Mouse (Mus musculus) neural tube, embryonic 11.5 days (tissue): ENCODE results near the gene Flot1. TPM values are rescaled to one million over a fixed set of nuclear protein-coding genes. Genes with fewer than 3 reads are reported as not detected.

Source experiments
- ATAC-seq: fragments of 200-750 bp; cut with Nextera tagmentation; 2 replicates; pipeline ENCODE4 v1.8.0; 2017; ENCODE audit warnings: moderate number of reproducible peaks, mild to moderate bottlenecking, moderate TSS enrichment, moderate library complexity; ENCODE audit not compliant: insufficient read depth, low FRiP score, low TSS enrichment
- DNase-seq: peaks from one replicate; pipeline ENCODE4 v3.0.0-alpha.2; 2015; ENCODE audit warnings: low spot score
- H3K27ac ChIP-seq: fragments of 300-500 bp; sonication (generic); 2 replicates; pipeline ENCODE4 v1.5.1; 2014; ENCODE audit warnings: low read depth, mild to moderate bottlenecking, low read length
- H3K27me3 ChIP-seq: fragments of 300-500 bp; sonication (generic); 2 replicates; pipeline ENCODE4 v1.6.1; 2014; ENCODE audit warnings: mild to moderate bottlenecking, low read length, mixed read lengths; ENCODE audit not compliant: control insufficient read depth, insufficient read depth
- H3K36me3 ChIP-seq: fragments of 300-500 bp; sonication (generic); 2 replicates; pipeline ENCODE4 v1.6.1; 2014; ENCODE audit warnings: mild to moderate bottlenecking, low read length, moderate library complexity, mixed read lengths; ENCODE audit not compliant: control insufficient read depth, insufficient read depth
- H3K4me1 ChIP-seq: fragments of 300-500 bp; sonication (generic); 2 replicates; pipeline ENCODE4 v1.6.1; 2014; ENCODE audit warnings: low read length, mixed read lengths; ENCODE audit not compliant: control insufficient read depth, insufficient read depth
- H3K4me2 ChIP-seq: fragments of 300-500 bp; sonication (generic); 2 replicates; pipeline ENCODE4 v1.6.1; 2014; ENCODE audit warnings: low read depth, mild to moderate bottlenecking, moderate library complexity
- H3K4me3 ChIP-seq: fragments of 300-500 bp; sonication (generic); 2 replicates; pipeline ENCODE4 v1.5.1; 2014; ENCODE audit warnings: low read depth, low read length
- H3K9ac ChIP-seq: fragments of 300-500 bp; sonication (generic); 2 replicates; pipeline ENCODE4 v1.6.1; 2014; ENCODE audit warnings: mild to moderate bottlenecking, low read length
- H3K9me3 ChIP-seq: fragments of 300-500 bp; sonication (generic); 2 replicates; pipeline ENCODE4 v1.6.1; 2016; ENCODE audit warnings: low read length; ENCODE audit not compliant: control insufficient read depth
- WGBS: fragments of 180-500 bp; shearing (Covaris S2); extraction: QIAGEN DNeasy Blood & Tissue Kit; methylation state at CpG from one replicate; pipeline ENCODE4 v1.1.7; 2014; 5-methylcytosine and 5-hydroxymethylcytosine counted together
- polyA plus RNA-seq: library from polyadenylated mRNA; unstranded; fragments of >200 nt; fragmentation: Nextera tagmentation; extraction: Ambion mirVana; gene quantifications from 2 replicates; pipeline ENCODE4 v1.2.1, GENCODE M21; 2014

The Flot1 gene
- polyA plus RNA-seq, 1 experiment from 2014 or later, result 52.3 TPM

DNA sequence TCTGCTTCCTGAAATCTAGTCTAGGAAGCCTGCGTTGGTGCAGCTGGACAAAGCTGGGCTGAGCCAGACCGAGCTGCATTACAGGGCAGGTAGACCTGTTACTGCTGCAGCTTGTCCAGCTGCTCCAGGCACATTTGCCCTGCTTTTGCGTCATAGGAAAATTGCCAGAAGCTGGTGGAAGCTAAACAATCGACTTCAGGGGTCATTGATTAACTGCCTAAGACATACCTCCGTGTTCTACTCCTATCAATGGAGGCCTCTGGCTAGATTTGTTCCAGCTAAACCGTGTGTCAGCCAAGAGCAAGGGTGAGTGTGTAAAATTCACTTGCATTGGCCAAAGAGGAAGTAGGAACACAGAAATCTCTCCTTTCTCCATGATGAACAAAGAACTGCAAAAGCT, 8.4 kb upstream of the Flot1 start:
- DNase-seq (no peak), ATAC-seq (no peak)
- H3K9ac ChIP-seq, result no peak overlapping the region
- no peaks in the 10 kb centered on the region for H3K4me1 ChIP-seq
- no peak overlapping the region for H3K27ac ChIP-seq
- no peaks in the 10 kb centered on the region for H3K9me3 ChIP-seq
- no peak overlapping the region for H3K4me3 ChIP-seq
- no peaks in the 10 kb centered on the region for H3K27me3 ChIP-seq
- H3K4me2 ChIP-seq, result no peak overlapping the region
- WGBS, result 53% methylated on average over 6 of the region's 6 CpGs
- H3K36me3 ChIP-seq, result no peaks in the 10 kb centered on the region

DNA sequence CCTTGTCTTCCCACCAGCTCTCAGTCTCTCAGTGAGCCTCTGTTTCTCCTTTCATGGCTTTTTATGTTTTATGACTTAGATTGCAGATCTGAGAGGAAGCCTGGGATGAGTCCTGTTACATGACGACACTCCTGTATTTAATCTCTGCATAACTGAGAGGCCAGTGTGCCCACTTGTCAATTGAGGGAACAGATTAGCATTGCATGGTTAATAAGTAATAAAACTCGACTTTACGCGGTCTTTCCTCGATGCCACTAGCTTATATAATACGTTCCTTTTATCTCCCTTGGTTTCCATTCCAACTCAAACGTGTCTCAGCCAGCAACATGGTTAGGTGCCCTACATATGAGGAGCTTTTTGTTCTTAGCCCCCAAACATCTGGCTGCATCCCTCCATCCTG, 7.2 kb upstream of the Flot1 start:
- Histone ChIP-seq H3K4me2 (no peak overlapping the region), H3K9ac (no peak overlapping the region), H3K4me1 (no peaks in the 10 kb centered on the region), H3K27ac (no peak overlapping the region), H3K36me3 (no peaks in the 10 kb centered on the region), H3K27me3 (peaks cover 6% of the 10 kb centered on the region; the same call in 1 of the 2 replicates), H3K4me3 (no peak overlapping the region), H3K9me3 (no peaks in the 10 kb centered on the region)
- ATAC-seq (no peak), DNase-seq (no peak)
- WGBS, result 60% methylated on average over 7 of the region's 7 CpGs

DNA sequence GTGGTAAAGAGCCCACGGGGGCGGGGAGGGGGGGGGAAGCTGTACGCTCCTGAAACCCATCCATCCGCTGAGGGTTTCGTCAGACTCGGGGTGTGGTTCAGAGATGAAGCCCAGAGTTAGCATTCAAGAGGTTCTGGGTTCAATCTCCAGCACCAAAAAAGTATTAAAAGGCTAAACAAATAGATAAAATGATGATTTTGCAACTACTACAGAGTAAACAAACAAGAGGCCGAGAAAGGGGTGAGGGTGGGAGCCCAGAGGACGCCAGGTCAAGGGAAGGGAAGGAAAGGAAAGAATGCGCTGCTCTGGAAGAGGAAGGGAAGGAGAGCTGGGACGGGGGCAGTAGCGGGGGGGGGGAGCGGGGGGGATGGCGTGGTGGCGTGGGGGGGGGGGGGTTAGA, 6.3 kb upstream of the Flot1 start:
- Histone ChIP-seq H3K4me3 (no peak overlapping the region), H3K4me2 (no peak overlapping the region), H3K9ac (no peak overlapping the region), H3K4me1 (no peaks in the 10 kb centered on the region), H3K36me3 (no peaks in the 10 kb centered on the region), H3K27me3 (peaks cover 6% of the 10 kb centered on the region; the same call in 1 of the 2 replicates), H3K27ac (no peak overlapping the region), H3K9me3 (no peaks in the 10 kb centered on the region)
- DNase-seq (no peak), ATAC-seq (no peak)
- 34% methylated on average over 8 of the region's 14 CpGs for WGBS

- no peak overlapping the region for H3K27ac ChIP-seq
- no peak overlapping the region for H3K4me2 ChIP-seq
- ATAC-seq (no peak), DNase-seq (no peak)
- no peak overlapping the region for H3K9ac ChIP-seq
- no peak overlapping the region for H3K4me3 ChIP-seq
- H3K4me1 ChIP-seq, result no peaks in the 10 kb centered on the region
- H3K9me3 ChIP-seq, result no peaks in the 10 kb centered on the region
- WGBS, result 50% methylated on average over 10 of the region's 10 CpGs
- H3K27me3 ChIP-seq, result peaks cover 6% of the 10 kb centered on the region; the same call in 1 of the 2 replicates
- H3K36me3 ChIP-seq, result no peaks in the 10 kb centered on the region
Measured at GRCm38 (mm10) chr17:35817226-35817625, 5.8 kb upstream of the Flot1 start.

DNA sequence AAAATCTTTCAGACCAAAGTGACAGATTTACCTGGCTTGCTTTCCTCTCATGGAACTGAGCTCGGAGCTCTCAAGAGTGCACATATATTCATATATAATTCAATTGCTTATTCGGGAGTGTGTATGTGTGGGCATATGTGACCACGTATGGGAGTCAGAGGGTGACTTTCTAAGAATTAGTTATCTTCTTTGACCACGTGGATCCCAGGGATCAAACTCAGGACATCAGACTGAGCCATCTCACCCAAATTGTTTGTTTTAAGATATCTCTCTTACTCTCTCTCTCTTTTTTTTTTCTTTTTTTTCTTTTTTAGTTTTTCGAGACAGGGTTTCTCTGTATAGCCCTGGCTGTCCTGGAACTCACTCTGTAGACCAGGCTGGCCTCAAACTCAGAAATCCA, 2.9 kb upstream of the Flot1 start:
- H3K4me2 ChIP-seq, result no peak overlapping the region
- H3K36me3 ChIP-seq, result no peaks in the 10 kb centered on the region
- peaks cover 6% of the 10 kb centered on the region; the same call in 1 of the 2 replicates for H3K27me3 ChIP-seq
- WGBS, result 75% methylated on average over 5 of the region's 5 CpGs
- H3K27ac ChIP-seq, result no peak overlapping the region
- H3K9ac ChIP-seq, result no peak overlapping the region
- ATAC-seq (no peak), DNase-seq (no peak)
- no peak overlapping the region for H3K4me3 ChIP-seq
- no peaks in the 10 kb centered on the region for H3K9me3 ChIP-seq
- peaks cover 4% of the 10 kb centered on the region; the same call in 1 of the 2 replicates for H3K4me1 ChIP-seq

DNA sequence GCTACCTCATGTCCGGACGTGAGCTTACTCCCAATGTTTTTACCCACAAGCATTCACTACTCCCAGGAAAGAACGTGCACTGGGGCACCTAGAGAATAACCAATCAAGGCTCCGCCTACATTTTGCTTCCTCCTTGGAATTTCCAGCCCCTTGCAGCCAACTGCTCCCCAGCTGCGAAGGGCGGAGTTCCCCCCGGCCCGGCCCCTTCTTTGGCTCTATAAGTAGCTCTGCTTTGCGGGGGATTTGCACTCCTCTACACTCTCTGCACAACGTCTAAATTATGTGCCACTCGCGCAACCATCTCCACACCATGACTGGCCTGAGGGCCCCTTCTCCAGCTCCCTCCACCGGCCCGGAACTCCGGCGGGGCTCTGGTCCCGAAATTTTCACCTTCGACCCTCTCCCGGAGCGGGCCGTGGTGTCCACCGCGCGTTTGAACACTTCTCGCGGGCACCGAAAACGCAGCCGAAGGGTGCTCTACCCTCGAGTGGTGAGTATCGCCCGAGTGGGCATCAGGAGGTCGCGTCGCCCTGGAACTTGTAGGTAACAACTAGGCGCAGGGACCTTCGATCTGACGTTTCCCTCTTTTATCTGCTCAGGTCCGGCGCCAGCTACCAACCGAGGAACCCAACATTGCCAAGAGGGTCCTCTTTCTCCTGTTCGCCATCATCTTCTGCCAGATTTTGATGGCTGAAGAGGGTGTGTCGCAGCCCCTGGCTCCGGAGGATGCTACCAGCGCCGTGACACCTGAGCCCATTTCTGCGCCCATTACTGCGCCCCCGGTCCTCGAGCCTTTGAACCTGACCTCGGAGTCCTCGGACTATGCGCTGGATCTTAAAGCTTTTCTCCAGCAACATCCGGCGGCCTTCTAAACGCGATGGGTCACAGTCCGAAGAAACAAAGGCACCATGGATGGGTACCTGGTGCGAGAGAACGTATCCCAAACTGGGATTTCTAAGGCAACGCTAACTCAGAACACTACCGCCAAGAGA, 1.3 kb upstream of the Flot1 start, which contains the start of gene Ier3:
Gene Ier3 (plus strand): TSS at position 246 of the 992 bp plus-strand sequence.
- H3K4me2 ChIP-seq, result peak within 1 kb of the TSS; percentile 73
- peaks cover 4% of the 10 kb centered on the region; the same call in 1 of the 2 replicates for H3K4me1 ChIP-seq
- under 1% methylated on average over 62 of the region's 62 CpGs for WGBS
- peak; percentile 75 for DNase-seq
- H3K9ac ChIP-seq, result peak within 1 kb of the TSS; percentile 37
- no peaks in the 10 kb centered on the region for H3K9me3 ChIP-seq
- no peak within 1 kb of the TSS for H3K27ac ChIP-seq
- no peak for ATAC-seq
- H3K27me3 ChIP-seq, result peaks cover 6% of the 10 kb centered on the region; the same call in 1 of the 2 replicates
- peaks cover 3% of the 10 kb centered on the region; the same call in 1 of the 2 replicates for H3K36me3 ChIP-seq
- peak within 1 kb of the TSS; percentile 63 for H3K4me3 ChIP-seq

- H3K4me3 ChIP-seq, result peak overlapping the region; percentile 63
- H3K9ac ChIP-seq, result peak overlapping the region; percentile 71
- peak overlapping the region; percentile 73 for H3K4me2 ChIP-seq
- peaks cover 3% of the 10 kb centered on the region; the same call in 1 of the 2 replicates for H3K36me3 ChIP-seq
- H3K4me1 ChIP-seq, result peaks cover 4% of the 10 kb centered on the region; the same call in 1 of the 2 replicates
- 5% methylated on average over 11 of the region's 11 CpGs for WGBS
- no peaks in the 10 kb centered on the region for H3K9me3 ChIP-seq
- H3K27ac ChIP-seq, result 0 out of 2 replicates have a peak overlapping the region, but pooled peaks have one; percentile 4
- H3K27me3 ChIP-seq, result peaks cover 6% of the 10 kb centered on the region; the same call in 1 of the 2 replicates
- ATAC-seq (no peak; the same call in 1 of the 2 replicates), DNase-seq (no peak)
Measured at GRCm38 (mm10) chr17:35822564-35822963, 466 bp upstream of the Flot1 start.

DNA sequence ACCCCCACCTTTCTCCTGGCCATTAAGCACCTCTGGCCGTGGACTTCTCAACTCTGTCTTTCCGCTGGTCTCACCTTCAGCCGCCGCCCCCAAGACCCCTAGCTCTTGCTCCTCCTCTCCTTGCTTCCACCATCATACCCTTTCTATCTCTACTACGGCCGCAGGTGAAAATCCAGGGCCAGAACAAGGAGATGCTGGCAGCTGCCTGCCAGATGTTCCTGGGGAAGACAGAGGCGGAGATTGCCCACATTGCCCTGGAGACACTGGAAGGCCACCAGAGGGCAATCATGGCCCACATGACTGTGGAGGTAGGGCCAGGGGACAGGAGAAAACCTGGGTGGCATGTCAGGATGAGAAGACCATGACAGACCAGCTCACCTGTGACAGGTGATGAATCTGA, 1.4 kb downstream of the Flot1 start:
- H3K9me3 ChIP-seq, result no peaks in the 10 kb centered on the region
- H3K36me3 ChIP-seq, result peaks cover 3% of the 10 kb centered on the region; the same call in 1 of the 2 replicates
- peak overlapping the region; percentile 63; the same call in 1 of the 2 replicates for H3K4me3 ChIP-seq
- WGBS, result 57% methylated on average over 7 of the region's 7 CpGs
- no peak for DNase-seq
- H3K4me1 ChIP-seq, result peaks cover 4% of the 10 kb centered on the region; the same call in 1 of the 2 replicates
- peaks cover 6% of the 10 kb centered on the region; the same call in 1 of the 2 replicates for H3K27me3 ChIP-seq
- no peak overlapping the region for H3K27ac ChIP-seq
- H3K4me2 ChIP-seq, result no peak overlapping the region
- H3K9ac ChIP-seq, result no peak overlapping the region
- ATAC-seq, result no peak
